Mouse (Mus musculus) retina, postnatal 7 days (tissue): ENCODE data around the gene Ctnna3.

Experiments
- DNase-seq: peaks from one replicate; pipeline ENCODE4 v3.0.0-alpha.2; 2012; ENCODE audit warnings: low read depth, low spot score

The Ctnna3 gene

GRCm38 (mm10) chr10:64075944-64076343, 646.0 kb downstream of the Ctnna3 start:
- no peak for DNase-seq

GRCm38 (mm10) chr10:64076410-64077052, 646.6 kb downstream of the Ctnna3 start:
- no peak for DNase-seq

- no peak for DNase-seq
These were observed 652.4 kb downstream of the Ctnna3 start for GRCm38 (mm10) chr10:64082345-64082744.

DNA sequence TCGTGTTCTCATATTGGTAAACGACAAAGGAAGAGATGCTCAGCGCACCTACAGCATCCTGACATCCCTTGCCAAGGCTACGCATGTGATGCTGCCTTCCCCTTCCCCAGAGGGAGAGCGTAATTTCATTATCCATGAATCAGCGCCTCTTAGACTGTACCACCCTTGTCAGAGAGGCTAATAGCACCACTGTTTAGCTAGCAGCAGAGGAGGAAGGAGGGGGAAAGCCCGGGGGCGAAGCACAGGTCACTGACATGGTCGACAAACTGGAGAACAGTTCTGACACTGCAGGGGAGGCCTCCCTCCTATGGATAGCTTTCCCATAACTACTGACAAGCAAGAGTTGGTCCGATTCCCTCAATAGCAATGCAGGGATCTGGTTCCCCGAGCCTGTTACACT, 653.9 kb downstream of the Ctnna3 start:
- DNase-seq, result no peak

DNA sequence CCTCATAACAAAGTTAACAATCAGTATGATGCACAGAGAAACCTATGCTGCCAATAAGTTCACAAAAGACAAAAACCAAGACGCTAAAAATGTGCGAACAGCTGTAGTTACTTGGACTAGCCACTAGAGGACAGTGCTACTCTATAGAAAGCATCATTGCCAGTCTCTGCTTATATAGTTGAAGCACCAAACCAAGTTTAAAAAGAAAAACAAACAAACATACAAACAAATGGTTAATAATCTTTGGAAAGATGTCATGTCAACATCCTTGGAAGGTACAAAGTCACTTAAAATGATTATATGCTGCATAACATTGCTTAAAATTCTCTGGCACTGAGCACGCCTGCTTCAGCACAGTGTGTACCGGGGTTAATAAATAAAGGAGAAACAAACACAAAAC, 654.6 kb downstream of the Ctnna3 start:
- DNase-seq, result no peak

DNA sequence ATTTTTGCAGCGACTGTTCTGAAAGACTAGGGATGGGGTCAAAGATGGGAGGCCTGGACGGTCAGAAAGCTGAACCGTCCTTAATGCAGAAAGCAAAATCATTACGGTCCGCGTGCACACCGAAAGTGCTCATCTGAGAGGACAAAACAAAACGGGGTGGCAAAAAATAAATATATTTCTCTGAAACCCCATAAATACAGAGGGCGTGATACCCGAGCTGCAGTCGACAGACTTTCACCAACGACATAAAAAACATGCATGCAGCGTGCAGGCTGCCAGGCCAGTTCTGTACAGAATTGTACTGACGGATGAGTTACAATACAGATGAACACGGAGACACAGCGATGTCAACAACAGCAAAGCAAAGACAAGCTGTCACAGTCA, 656.3 kb downstream of the Ctnna3 start:
- DNase-seq, result no peak

DNA sequence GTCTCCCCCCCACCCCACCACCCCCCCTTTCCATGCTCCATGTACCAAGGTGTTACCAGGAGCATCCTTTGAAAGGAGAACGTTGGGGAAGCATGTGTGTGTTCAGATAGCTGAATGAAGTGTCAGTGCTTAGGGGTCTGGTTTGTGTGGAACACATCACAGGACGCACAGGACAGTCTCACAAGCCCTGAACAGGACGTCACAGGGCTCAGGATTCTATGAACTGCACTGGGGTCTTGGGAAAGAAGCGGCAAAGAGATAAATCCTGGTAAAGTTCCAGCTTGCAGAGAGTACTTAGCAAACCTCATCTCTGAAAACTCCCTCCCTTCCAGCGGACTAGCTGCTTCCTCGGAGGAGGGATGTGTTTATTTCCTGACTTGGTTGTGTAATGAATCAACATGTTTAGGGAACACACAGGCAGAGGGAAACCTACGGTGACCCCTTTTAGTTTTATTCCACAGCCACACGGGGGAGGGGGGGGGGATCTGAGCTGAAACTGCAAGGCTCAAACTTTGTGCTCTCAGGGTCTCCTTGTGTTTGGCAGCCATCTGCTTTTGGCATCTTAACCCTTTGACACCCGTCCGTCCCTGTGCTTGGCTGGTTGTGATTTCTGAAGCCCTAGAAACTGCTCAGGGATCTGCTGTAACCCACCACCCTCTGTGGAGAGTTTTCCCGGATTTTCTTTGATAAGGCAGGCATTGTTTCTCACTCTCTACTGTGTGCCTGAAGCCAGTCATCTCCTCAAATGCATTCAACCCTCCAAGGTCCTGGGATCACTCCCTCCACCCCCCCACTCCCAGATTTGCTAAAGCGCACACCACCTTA, 656.9 kb downstream of the Ctnna3 start:
- DNase-seq, result no peak

DNA sequence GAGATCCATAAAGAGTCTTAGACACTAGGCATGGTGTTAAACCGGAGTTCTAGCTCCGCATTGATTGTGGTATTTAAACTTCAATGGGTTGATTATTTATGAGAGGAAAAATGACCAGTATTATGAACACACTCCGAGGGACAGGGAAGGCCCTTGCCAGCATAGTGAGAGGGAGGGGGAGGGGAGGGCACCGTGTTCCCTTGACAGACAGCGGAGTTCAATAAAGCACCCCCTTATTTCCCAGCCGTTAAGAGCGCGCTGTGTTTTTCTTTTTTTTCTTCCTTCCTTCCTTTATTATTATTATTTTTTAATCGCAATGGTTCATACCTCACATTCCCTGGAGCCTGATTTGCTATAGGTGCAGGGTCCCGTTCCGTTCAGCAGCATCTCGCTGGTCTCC, 657.6 kb downstream of the Ctnna3 start:
- DNase-seq, result no peak

DNA sequence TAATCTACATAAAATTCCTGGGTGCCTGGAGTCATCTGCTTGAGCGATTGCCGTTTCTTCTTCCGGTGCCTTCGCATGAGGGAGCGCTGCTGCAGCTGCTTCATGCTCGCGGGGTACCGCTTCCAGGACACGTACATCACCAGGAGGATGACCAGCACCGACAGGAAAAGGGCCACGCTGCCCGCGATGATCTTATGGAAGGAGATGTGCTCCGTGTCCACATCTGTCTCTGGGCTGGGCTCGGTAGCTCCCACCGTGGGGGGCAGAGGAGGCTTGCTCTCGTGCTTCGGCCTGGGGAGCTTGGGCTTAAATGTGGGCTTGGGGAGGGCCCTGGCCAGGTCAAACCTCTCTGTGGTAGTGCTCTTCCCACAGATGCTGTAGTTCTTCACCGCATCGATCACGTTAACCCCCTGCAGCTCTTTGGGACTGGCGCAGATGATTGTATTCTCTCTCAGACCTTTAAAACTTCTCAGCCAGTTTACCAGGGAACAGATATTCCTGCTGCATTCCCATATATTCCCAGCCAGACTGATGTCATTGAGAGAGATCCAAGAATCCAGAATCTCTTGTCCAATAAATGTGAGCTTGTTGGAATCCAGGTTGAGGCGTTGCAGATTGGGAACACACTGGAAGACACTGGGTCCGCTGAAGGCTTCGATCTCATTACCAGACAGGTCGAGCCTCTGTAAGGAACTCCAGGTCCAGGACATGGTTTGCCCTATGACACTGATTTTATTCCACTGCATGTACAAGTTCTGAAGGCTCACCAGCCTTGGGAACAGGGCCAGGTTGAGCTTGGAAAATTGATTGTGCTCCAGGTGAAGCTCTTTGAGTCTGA, 658.3 kb downstream of the Ctnna3 start:
- DNase-seq, result no peak

- DNase-seq, result no peak
These were observed 659.0 kb downstream of the Ctnna3 start for GRCm38 (mm10) chr10:64088774-64089460.

- DNase-seq, result peak; percentile 58
These were observed 660.0 kb downstream of the Ctnna3 start, which contains the start of gene Lrrtm3 for GRCm38 (mm10) chr10:64089680-64090460. Lrrtm3 (minus strand) TSS chr10:64090277.

GRCm38 (mm10) chr10:64096532-64096931, 666.6 kb downstream of the Ctnna3 start:
- DNase-seq, result no peak

DNA sequence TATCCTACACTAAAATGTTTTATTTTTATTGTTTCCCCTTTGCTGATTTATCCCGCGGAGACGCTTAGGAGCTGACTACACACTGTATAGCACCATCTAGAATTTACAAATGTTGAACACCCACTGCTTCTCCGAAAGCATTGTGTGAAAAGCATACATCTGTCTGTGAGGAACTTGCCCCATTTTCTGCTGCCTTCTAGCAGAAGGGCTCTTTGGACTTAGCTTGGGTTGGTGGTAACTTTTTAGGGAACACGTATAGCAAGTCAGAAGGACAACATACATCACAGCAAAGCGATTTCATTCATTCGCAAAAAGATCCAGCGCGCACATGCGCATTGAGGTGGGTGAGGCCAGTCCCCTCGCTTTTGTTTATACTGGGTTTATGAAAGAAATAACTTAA, 685.3 kb downstream of the Ctnna3 start:
- no peak for DNase-seq

DNA sequence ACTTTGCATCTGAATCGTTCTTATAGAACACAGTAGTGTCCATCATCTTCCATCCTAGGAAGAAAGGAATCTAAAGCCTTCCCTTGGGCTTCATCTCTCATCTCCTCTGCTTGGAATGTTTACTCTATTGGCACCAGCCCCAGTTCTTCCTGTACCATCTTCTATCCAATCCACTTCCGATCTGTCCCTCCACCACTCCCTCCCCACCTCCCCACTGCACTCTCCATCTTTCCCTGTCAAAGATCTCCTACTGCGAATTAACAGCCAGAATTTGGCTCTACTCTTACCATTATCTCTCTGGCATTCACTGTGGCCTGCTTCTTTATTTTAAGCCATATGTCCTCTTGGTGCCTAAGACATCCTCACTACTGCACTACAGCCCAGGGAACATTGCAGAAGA, 688.9 kb downstream of the Ctnna3 start:
- DNase-seq, result no peak

- peak; percentile 4 for DNase-seq
These were observed 700.7 kb downstream of the Ctnna3 start for GRCm38 (mm10) chr10:64130397-64131150.

DNA sequence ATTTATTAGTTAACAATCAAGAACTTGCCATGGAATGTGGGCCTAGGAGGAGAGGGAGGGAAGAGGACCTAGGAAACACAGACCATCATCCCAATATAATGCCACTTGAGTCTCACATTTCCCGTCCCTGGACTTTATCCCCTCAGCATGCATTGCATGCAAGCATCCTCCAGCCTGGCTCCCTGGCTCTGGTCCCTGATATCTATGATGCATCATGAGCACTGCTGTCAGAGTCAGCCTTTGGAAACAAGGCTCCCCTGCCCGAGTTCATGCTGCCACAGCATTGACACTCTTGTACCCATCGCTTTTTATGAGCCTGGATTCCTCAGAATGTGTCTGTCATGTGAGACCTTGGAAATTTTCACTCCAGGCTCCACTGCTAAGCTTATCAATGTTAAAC, 703.6 kb downstream of the Ctnna3 start:
- no peak for DNase-seq

- no peak for DNase-seq
These were observed 705.6 kb downstream of the Ctnna3 start for GRCm38 (mm10) chr10:64135481-64135880.

- no peak for DNase-seq
These were observed 716.6 kb downstream of the Ctnna3 start for GRCm38 (mm10) chr10:64146511-64146910.

DNA sequence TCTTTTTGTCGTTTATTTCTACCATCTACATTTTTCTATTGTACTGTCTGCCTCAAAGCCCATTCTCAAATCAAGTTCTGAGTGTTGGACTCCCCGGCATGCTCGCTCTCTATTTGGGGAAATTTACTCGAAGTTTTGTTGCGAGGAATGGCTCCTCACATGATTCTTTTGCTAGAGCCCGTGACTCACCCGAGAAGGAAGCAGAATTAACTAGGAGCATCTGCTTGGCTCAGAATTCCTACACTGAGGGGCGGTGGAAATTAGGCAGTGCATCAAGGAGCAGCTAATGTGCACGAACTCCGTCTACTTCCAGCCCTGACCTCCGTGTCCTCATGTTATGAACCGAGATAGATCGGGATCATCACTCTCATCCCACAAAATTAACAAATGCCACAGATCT, 751.8 kb downstream of the Ctnna3 start:
- DNase-seq, result no peak

- no peak for DNase-seq
These were observed 752.8 kb downstream of the Ctnna3 start for GRCm38 (mm10) chr10:64182731-64183130.
